Mouse (Mus musculus) macrophage (primary cell): ENCODE measurements around the gene Pnpla2. TPM values are rescaled to one million over a fixed set of nuclear protein-coding genes. Genes with fewer than 3 reads are reported as not detected.

ENCODE experiments used
- H3K27ac ChIP-seq: fragments of 350-480 bp; formaldehyde crosslinking; 2 replicates; pipeline ENCODE4 v1.9.0; 2021
- H3K36me3 ChIP-seq: fragments of 350-480 bp; formaldehyde crosslinking; 2 replicates; pipeline ENCODE4 v1.9.0; 2021; ENCODE audit errors: inconsistent target
- H3K4me3 ChIP-seq: fragments of 350-480 bp; formaldehyde crosslinking; 2 replicates; pipeline ENCODE4 v1.9.0; 2021; ENCODE audit errors: inconsistent target
- H3K79me2 ChIP-seq: fragments of 350-480 bp; formaldehyde crosslinking; 2 replicates; pipeline ENCODE4 v1.9.0; 2021; ENCODE audit errors: inconsistent target
- WGBS: methylation state at CpG from one replicate; pipeline ENCODE4 v1.1.7; 2026; ENCODE audit warnings: inconsistent platforms; ENCODE audit not compliant: missing documents; 5-methylcytosine and 5-hydroxymethylcytosine counted together
- polyA plus RNA-seq: library from polyadenylated mRNA; stranded (reverse); fragments of 250-400 nt; gene quantifications from 3 replicates; pipeline ENCODE4 v1.2.4, GENCODE M21; 2018; ENCODE audit warnings: inconsistent platforms

Pnpla2 gene
- polyA plus RNA-seq, 1 experiment from 2014 or later, result 135 TPM

DNA sequence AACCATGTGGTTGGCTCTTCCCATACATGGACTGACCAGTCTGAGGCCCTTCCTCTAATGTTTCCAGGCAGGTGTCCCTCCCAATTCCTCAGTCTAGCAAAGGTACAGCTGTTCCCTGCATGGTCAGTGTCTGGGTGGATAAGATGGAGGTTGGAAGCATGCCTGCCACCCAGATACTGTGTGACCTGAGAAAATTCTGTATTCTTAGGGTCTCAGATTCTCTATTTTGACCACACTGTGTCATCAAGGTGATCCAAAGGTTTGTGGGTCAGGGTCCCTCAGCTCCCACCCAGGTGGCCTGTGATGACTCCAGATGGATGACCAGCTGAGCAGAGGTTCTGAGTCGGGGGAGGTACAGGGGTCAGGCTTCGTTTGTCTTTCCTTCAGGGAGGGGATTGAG, 30.2 kb downstream of the Pnpla2 start:
- WGBS, result 75% methylated on average over 2 of the region's 2 CpGs
- Histone ChIP-seq H3K36me3 (peaks cover 49% of the 10 kb centered on the region; the same call in 1 of the 2 replicates), H3K4me3 (no peak overlapping the region), H3K79me2 (peaks cover 32% of the 10 kb centered on the region; the same call in 1 of the 2 replicates), H3K27ac (no peak overlapping the region)

DNA sequence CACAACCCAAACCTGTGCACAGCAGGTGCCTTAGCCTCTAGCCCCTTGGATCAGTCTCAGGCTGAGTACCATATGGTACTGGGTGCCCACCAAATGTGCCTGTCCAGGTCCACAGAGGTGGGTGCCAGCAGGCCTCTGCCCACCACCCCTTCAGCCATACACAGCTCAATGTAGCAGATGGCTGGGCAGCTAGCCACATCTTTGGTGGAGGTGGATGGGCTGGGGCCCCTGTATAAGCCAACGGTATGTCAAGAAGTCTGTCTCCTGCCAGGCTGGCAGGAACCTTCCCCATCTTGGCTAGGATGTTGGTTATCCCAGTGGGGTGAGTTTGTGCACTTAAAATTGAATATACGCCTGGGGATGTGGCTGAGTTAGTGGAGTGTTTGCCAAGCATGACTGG, 30.6 kb downstream of the Pnpla2 start:
- 93% methylated on average over 2 of the region's 2 CpGs for WGBS
- Histone ChIP-seq H3K27ac (no peak overlapping the region), H3K4me3 (no peak overlapping the region), H3K79me2 (peaks cover 30% of the 10 kb centered on the region; the same call in 1 of the 2 replicates), H3K36me3 (peaks cover 49% of the 10 kb centered on the region; the same call in 1 of the 2 replicates)

DNA sequence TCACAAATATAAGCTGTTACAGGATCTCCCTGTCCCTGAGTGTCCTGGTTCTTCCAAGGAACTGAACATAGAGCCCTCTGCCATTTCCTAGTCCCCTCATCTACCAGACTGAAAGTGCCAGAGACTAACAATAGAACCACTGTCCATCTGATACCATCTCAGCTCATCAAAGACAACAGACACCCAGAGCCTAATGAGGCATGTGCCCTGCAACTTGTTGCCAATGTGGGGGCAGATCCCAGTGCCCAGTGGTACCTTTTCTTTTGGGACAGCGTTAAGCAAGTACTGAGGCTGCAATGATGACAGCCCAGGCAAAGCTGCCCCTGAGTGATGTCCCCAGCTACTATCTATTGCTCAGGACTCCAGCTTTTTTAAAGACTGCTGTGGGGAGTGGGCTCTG, 31.2 kb downstream of the Pnpla2 start:
- 100% methylated on average over 1 of the region's 1 CpGs for WGBS
- H3K27ac ChIP-seq, result no peak overlapping the region
- no peak overlapping the region for H3K4me3 ChIP-seq
- H3K79me2 ChIP-seq, result peaks cover 30% of the 10 kb centered on the region; the same call in 1 of the 2 replicates
- peaks cover 49% of the 10 kb centered on the region; the same call in 1 of the 2 replicates for H3K36me3 ChIP-seq

DNA sequence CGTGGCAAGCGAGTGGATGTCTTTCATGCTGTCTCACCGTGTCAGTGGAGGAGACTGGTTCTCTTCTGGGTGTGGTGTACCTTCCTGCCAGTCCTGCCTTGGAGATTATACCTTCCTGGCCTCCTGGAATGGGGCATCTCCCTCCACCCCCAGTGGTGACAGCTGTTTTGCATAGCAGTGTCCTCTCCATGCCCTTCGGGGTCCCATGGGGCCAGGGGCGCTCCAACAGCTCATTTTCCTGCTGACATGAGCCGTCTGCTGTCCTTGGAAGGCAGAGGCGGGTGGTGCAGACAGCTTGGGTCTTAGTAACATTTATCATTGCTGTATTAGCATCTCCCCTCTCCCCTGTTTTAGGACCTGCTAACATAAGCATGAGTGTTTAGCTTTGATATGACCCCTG, 32.1 kb downstream of the Pnpla2 start:
- Histone ChIP-seq H3K27ac (no peak overlapping the region), H3K4me3 (no peak overlapping the region), H3K36me3 (peaks cover 56% of the 10 kb centered on the region), H3K79me2 (peaks cover 26% of the 10 kb centered on the region; the same call in 1 of the 2 replicates)
- WGBS, result 95% methylated on average over 7 of the region's 7 CpGs

DNA sequence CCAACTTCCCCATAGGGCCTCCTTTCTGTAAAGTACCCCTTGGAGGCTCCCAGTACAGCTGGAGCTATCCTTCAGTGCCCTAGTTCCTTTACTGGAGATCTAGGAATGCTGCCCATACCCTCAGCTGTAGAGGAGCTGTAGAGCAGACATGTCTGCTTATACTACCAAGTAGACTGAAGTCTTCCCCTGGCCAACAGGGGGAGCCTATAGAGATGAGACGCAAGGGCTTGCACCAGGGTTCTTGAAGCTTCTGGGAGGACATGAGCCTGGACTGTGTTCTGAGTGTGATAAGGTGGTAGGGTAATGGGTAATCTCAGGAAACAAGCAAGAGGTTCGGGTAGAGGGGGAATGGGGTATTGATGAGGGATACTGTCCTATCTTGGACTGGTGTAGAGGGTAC, 36.2 kb downstream of the Pnpla2 start:
- WGBS, result 100% methylated on average over 2 of the region's 2 CpGs

DNA sequence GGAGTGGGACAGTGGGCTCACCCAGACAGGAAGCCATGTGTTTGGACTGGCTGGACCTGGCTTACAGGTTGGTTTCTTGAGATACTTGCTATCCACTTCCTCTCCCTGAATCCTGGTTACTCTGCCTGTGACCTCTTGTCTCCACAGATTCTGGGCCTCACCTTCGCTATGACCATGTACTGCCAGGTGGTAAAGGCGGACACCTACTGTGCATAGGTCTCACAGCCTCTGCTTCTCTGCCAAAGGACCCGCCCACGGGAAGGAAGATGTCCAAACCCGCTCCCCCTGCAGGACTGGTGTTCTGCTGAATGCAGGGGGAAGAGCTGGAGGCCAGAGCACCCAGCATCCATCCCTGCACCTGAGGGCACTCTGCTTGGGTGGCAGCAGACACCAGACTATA, 37.7 kb downstream of the Pnpla2 start:
- no peak overlapping the region for H3K27ac ChIP-seq
- H3K36me3 ChIP-seq, result peaks cover 40% of the 10 kb centered on the region
- no peaks in the 10 kb centered on the region for H3K79me2 ChIP-seq
- no peak overlapping the region for H3K4me3 ChIP-seq
- 91% methylated on average over 5 of the region's 5 CpGs for WGBS

More for the DNA sequence above, 36.2 kb downstream of the Pnpla2 start:
- H3K36me3 ChIP-seq, result peaks cover 49% of the 10 kb centered on the region
- peak overlapping the region; percentile 31; the same call in 1 of the 2 replicates for H3K27ac ChIP-seq
- 0 out of 2 replicates have a peak, but pooled peaks cover 4% of the 10 kb centered on the region for H3K79me2 ChIP-seq
- H3K4me3 ChIP-seq, result no peak overlapping the region

DNA sequence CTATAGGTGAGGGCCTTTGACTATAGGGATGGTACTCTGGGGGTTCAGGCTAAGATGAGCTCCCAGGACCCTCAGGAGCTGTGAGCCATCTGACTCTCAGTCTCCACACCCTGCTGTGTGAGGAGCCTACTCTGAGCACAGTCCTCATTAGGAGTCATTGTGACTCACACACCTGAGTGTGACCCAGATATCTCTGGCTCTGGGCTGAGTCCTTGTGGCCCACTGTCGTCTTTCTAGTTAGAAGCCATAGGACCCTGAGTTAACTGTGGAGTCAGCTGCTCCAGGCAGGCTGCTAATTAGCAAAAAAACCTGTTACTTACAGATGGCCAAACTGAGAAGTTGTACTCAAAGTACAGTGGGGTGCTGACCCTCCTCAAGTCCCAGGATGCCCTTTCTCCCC, 38.7 kb downstream of the Pnpla2 start:
- 83% methylated on average over 1 of the region's 1 CpGs for WGBS
- no peaks in the 10 kb centered on the region for H3K79me2 ChIP-seq
- H3K27ac ChIP-seq, result no peak overlapping the region
- peaks cover 40% of the 10 kb centered on the region for H3K36me3 ChIP-seq
- no peak overlapping the region for H3K4me3 ChIP-seq

DNA sequence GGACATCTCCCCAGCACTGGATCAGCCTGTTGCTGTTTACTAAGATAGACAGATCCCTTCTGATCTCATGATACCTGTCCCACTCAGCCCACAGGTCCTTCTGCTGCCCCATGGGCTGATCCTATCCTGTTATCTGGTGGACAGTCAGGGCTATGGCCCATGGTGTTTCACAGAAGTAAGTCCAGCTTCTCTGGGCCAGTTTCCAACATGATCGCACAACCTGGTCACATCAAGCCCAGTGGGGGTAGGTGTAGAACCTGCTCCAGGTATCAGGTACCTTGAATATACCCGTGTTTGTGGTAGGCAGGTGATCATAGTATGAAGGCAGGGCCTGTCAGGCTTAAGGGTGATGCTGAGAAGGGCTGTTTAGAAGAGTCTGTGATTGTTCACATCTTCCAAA, 40.4 kb downstream of the Pnpla2 start:
- 92% methylated on average over 2 of the region's 2 CpGs for WGBS
- H3K27ac ChIP-seq, result no peak overlapping the region
- no peaks in the 10 kb centered on the region for H3K79me2 ChIP-seq
- peaks cover 40% of the 10 kb centered on the region for H3K36me3 ChIP-seq
- no peak overlapping the region for H3K4me3 ChIP-seq

DNA sequence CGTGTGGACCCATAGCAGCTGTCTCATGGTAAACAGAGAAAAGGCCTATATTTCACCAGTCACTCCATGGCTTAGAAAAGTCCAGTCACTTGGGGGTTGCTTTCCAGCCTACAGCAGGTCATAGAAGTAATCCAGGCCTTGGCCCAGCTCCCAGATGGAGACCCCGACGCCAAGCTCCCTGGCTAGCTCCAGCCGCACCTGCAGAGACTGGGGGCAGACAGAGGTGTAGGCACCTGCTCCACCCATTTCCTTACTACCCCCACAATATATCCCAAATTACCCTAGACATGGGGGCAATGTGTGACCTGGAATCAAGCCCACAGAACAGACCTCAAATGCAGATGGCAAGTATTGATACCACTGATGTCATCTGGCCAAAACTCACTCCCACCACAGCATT, 40.9 kb downstream of the Pnpla2 start:
- no peak overlapping the region for H3K27ac ChIP-seq
- H3K36me3 ChIP-seq, result peaks cover 40% of the 10 kb centered on the region
- H3K79me2 ChIP-seq, result no peaks in the 10 kb centered on the region
- no peak overlapping the region for H3K4me3 ChIP-seq
- 96% methylated on average over 4 of the region's 4 CpGs for WGBS

DNA sequence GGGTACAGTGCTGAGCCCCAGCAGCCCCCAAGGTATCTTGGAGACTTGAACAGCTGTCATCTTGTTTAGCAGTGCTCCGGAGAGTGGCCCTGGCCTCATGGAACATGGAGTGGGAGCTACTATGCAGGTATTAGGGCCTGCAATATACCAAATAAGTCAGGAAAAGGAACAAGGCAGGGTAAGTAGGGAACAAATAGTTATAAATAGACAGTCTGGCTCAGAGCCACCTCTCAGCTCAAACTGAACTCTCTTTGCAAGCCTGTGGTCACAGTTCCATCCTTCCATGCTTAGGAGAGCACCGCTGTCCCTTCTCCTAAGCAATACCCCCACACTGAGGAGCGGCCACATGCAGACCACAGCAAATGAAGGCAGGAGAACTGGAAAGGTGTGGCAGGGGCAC, 42.6 kb downstream of the Pnpla2 start:
- 75% methylated on average over 3 of the region's 3 CpGs for WGBS
- no peak overlapping the region for H3K4me3 ChIP-seq
- H3K27ac ChIP-seq, result no peak overlapping the region
- H3K36me3 ChIP-seq, result peaks cover 35% of the 10 kb centered on the region
- no peaks in the 10 kb centered on the region for H3K79me2 ChIP-seq

DNA sequence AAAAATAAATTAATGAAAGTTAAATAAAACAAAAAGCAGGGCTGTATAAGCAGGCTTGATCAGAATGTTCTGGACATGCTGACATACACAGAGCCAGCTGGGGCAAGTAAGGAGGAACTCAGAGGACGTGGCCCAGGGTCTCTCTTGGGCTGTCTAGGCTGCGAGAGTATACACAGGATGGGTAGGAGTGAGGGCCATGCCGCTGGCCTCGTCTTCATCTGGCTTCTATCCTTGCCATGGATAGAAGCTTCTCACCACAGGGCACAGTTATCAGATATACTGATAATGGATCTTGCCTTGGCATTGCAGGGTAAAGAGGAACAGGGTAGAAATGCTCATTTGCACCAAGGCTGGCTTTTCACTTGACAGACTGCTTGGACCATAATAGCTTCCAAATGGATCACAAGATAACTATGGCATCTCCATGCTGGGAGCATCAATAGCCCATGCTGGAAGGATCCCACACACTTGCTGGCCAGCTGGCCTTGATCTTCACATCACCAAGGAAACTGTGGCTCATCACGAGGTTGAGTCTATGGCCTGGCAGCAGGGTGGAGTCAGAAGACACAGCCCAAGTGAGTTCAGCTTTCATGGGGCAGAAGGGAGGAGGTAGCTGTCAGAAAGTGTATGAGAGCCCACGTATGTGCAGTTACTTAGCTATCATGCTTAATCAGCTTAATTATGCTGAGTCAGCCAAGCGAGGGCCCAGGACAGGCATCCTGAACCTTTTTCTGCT, 47.0 kb downstream of the Pnpla2 start:
- no peaks in the 10 kb centered on the region for H3K79me2 ChIP-seq
- whole genome bisulfite sequencing, result 96% methylated on average over 7 of the region's 7 CpGs
- no peak overlapping the region for H3K27ac ChIP-seq
- peaks cover 14% of the 10 kb centered on the region; the same call in 1 of the 2 replicates for H3K36me3 ChIP-seq
- H3K4me3 ChIP-seq, result no peak overlapping the region

DNA sequence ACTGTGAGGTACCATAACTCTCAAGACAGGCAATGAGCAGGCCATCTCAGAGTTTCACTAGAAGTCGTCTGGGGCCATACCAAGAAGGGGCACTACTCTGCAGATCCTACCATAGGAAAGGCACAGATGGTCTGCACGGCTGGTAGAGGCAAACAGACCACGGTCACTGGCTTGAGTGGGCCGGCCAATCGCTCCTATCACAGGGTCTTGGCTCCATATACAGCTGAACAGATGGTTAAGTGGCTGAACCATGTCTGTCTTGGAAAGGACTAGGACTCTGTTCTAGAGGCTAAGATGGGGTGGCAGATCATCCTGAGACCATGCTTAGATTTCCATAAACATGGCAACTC, 47.5 kb downstream of the Pnpla2 start:
- Histone ChIP-seq H3K27ac (no peak overlapping the region), H3K4me3 (no peak overlapping the region), H3K36me3 (peaks cover 10% of the 10 kb centered on the region; the same call in 1 of the 2 replicates), H3K79me2 (no peaks in the 10 kb centered on the region)
- WGBS, result 100% methylated on average over 4 of the region's 5 CpGs

DNA sequence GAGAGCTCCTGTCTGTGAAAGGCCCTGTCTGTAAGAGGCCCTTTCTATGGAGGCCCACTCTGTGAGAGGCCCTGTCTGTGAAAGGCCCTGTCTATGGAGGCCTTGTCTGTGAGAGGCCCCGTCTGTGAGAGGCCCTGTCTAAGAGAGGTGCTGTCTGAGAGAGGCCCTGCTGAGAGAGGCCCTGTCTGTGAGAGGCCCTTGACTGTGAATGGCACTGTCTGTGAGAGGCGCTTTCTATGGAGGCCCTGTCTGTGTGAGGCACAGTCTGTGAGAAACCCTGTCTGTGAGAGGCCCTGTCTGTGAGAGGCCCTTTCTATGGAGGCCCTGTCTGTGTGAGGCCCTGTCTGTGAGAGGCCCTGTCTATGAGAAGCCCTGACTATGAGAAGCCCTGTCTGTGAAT, 51.3 kb downstream of the Pnpla2 start:
- no peaks in the 10 kb centered on the region for H3K79me2 ChIP-seq
- 100% methylated on average over 2 of the region's 2 CpGs for WGBS
- H3K27ac ChIP-seq, result no peak overlapping the region
- no peak overlapping the region for H3K4me3 ChIP-seq
- H3K36me3 ChIP-seq, result peaks cover 19% of the 10 kb centered on the region; the same call in 1 of the 2 replicates

DNA sequence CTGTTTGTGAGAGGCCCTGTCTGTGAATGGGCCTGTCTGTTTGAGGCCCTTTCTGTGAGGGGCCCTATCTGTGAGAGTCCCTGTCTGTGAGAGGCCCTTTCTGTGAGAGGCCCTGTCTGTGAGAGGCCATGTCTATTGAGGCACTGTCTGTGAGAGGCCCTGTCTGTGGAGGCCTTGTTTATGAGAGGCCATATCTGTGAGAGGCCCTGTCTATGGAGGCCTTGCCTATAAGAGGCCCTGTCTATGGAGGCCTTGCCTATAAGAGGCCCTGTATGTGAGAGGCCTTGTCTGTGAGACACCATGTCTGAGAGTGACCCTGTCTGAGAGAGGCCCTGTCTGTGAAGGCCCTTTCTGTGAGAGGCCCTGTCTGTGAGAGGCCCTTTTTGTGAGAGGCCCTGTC, 53.2 kb downstream of the Pnpla2 start:
- Histone ChIP-seq H3K4me3 (no peak overlapping the region), H3K27ac (no peak overlapping the region), H3K36me3 (peaks cover 13% of the 10 kb centered on the region; the same call in 1 of the 2 replicates), H3K79me2 (no peaks in the 10 kb centered on the region)

DNA sequence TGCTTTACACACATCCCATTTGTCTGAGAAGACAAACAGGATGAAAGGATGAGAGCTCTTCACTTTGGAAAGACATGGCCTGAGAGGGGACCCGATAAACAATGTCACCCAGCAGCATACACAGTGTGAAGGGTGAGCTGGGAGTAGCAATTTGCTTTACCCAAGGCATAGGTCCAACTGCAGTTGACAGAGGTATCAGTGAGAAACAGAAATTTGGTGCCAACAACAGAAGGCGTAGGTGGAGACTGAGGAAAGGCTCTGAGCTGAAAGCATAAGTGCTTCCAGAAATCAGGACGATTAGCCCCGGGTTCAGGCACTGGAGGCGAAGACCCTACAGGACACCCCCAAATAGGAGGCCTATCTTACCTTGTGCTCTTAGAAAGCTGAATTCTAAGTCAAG, 55.2 kb downstream of the Pnpla2 start:
- WGBS, result 100% methylated on average over 5 of the region's 5 CpGs
- peaks cover 13% of the 10 kb centered on the region; the same call in 1 of the 2 replicates for H3K36me3 ChIP-seq
- no peaks in the 10 kb centered on the region for H3K79me2 ChIP-seq
- H3K27ac ChIP-seq, result no peak overlapping the region
- no peak overlapping the region for H3K4me3 ChIP-seq
